Mouse (Mus musculus): ENCODE results near the gene Fgd5. TPM values are rescaled to one million over a fixed set of nuclear protein-coding genes. Genes with fewer than 3 reads are reported as not detected.
A peak's percentile ranks its signal among the peaks of the same experiment; 100 is the strongest.

The Fgd5 gene
- polyA plus RNA-seq, 1 experiment, result not detected

- H3K36me3 ChIP-seq (ENCODE audit: control insufficient read depth, insufficient read depth), result no peaks in the 10 kb centered on the region
- no peak overlapping the region for H3ac ChIP-seq (ENCODE audit: control insufficient read depth, insufficient read length)
- no peak overlapping the region for H3K4me2 ChIP-seq (ENCODE audit: low read depth)
- no peaks in the 10 kb centered on the region for H3K79me2 ChIP-seq (ENCODE audit: control insufficient read depth, insufficient read depth)
- TF ChIP-seq USF1 (IDR thresholded peaks at IDR 0.05; ENCODE audit: low read depth) (no peak), TCF3 (IDR thresholded peaks at IDR 0.05; ENCODE audit: insufficient read length, low read depth) (no peak), MYOD1 (IDR thresholded peaks at IDR 0.05; ENCODE audit: control insufficient read depth in 1 of 3, insufficient read length in 2 of 3, low read depth in 2 of 3) (no peak), TCF12 (IDR thresholded peaks at IDR 0.05; ENCODE audit: insufficient read depth, poor library complexity, severe bottlenecking) (no peak), POLR2AphosphoS2 (IDR thresholded peaks at IDR 0.05; ENCODE audit: insufficient read length, low read depth) (no peak), CEBPB (IDR thresholded peaks at IDR 0.05; ENCODE audit: insufficient read depth, poor library complexity, severe bottlenecking) (no peak), SRF (IDR thresholded peaks at IDR 0.05; ENCODE audit: control insufficient read depth, insufficient read length, low read depth) (no peak), MYOG (IDR thresholded peaks at IDR 0.05; ENCODE audit: control insufficient read depth in 1 of 3, insufficient read depth in 1 of 3, insufficient read length in 2 of 3, low read depth in 2 of 3) (no peak)
- peaks cover 56% of the 10 kb centered on the region for H3K27me3 ChIP-seq (ENCODE audit: control insufficient read depth, insufficient read depth, insufficient read length)
- no peak overlapping the region for H3K4me3 ChIP-seq
Measured at GRCm38 (mm10) chr6:92013035-92013434, 34.4 kb downstream of the Fgd5 start.

- Histone ChIP-seq H3K27me3 (ENCODE audit: control insufficient read depth, insufficient read depth, insufficient read length) (peaks cover 54% of the 10 kb centered on the region), H3K79me2 (ENCODE audit: control insufficient read depth, insufficient read depth) (no peaks in the 10 kb centered on the region), H3K36me3 (ENCODE audit: control insufficient read depth, insufficient read depth) (no peaks in the 10 kb centered on the region), H3K4me2 (ENCODE audit: low read depth) (no peak overlapping the region), H3K4me3 (no peak overlapping the region), H3ac (ENCODE audit: control insufficient read depth, insufficient read length) (no peak overlapping the region)
- TF ChIP-seq MAX (IDR thresholded peaks at IDR 0.05; ENCODE audit: low read depth) (no peak), POLR2A (IDR thresholded peaks at IDR 0.05; ENCODE audit: insufficient read length, low read depth) (no peak), TCF12 (IDR thresholded peaks at IDR 0.05; ENCODE audit: insufficient read depth, poor library complexity, severe bottlenecking) (no peak), USF1 (IDR thresholded peaks at IDR 0.05; ENCODE audit: low read depth) (no peak), REST (IDR thresholded peaks at IDR 0.05; ENCODE audit: insufficient read depth, insufficient read length) (no peak), MYOD1 (IDR thresholded peaks at IDR 0.05; ENCODE audit: control insufficient read depth in 1 of 3, insufficient read length in 2 of 3, low read depth in 2 of 3) (no peak), E2F4 (IDR thresholded peaks at IDR 0.05; ENCODE audit: insufficient read depth) (no peak), TCF3 (IDR thresholded peaks at IDR 0.05; ENCODE audit: insufficient read length, low read depth) (no peak)
Measured at GRCm38 (mm10) chr6:92013620-92014019, 34.9 kb downstream of the Fgd5 start.

- H3K36me3 ChIP-seq (ENCODE audit: control insufficient read depth, insufficient read depth), result no peaks in the 10 kb centered on the region
- H3K4me3 ChIP-seq, result no peak overlapping the region
- TF ChIP-seq MYOD1 (IDR thresholded peaks at IDR 0.05; ENCODE audit: control insufficient read depth in 1 of 3, insufficient read length in 2 of 3, low read depth in 2 of 3), result no peak
- TF ChIP-seq E2F4 (IDR thresholded peaks at IDR 0.05; ENCODE audit: insufficient read depth), result no peak
- no peak for TF ChIP-seq POLR2AphosphoS2 (IDR thresholded peaks at IDR 0.05; ENCODE audit: insufficient read length, low read depth)
- no peak for TF ChIP-seq MYOG (IDR thresholded peaks at IDR 0.05; ENCODE audit: control insufficient read depth in 1 of 3, insufficient read depth in 1 of 3, insufficient read length in 2 of 3, low read depth in 2 of 3)
- TF ChIP-seq TCF3 (IDR thresholded peaks at IDR 0.05; ENCODE audit: insufficient read length, low read depth), result no peak
- no peak for TF ChIP-seq USF1 (IDR thresholded peaks at IDR 0.05; ENCODE audit: low read depth)
- no peak for TF ChIP-seq CEBPB (IDR thresholded peaks at IDR 0.05; ENCODE audit: insufficient read depth, poor library complexity, severe bottlenecking)
- no peak for TF ChIP-seq SRF (IDR thresholded peaks at IDR 0.05; ENCODE audit: control insufficient read depth, insufficient read length, low read depth)
- no peak for TF ChIP-seq TCF12 (IDR thresholded peaks at IDR 0.05; ENCODE audit: insufficient read depth, poor library complexity, severe bottlenecking)
- TF ChIP-seq REST (IDR thresholded peaks at IDR 0.05; ENCODE audit: insufficient read depth, insufficient read length), result no peak
- TF ChIP-seq POLR2A (IDR thresholded peaks at IDR 0.05; ENCODE audit: insufficient read length, low read depth), result no peak
- TF ChIP-seq MAX (IDR thresholded peaks at IDR 0.05; ENCODE audit: low read depth), result no peak
- H3K4me2 ChIP-seq (ENCODE audit: low read depth), result no peak overlapping the region
- H3ac ChIP-seq (ENCODE audit: control insufficient read depth, insufficient read length), result no peak overlapping the region
- no peaks in the 10 kb centered on the region for H3K79me2 ChIP-seq (ENCODE audit: control insufficient read depth, insufficient read depth)
- peaks cover 47% of the 10 kb centered on the region for H3K27me3 ChIP-seq (ENCODE audit: control insufficient read depth, insufficient read depth, insufficient read length)
Measured at GRCm38 (mm10) chr6:92014936-92015335, 36.3 kb downstream of the Fgd5 start.

- TF ChIP-seq REST (IDR thresholded peaks at IDR 0.05; ENCODE audit: insufficient read depth, insufficient read length) (no peak), MAX (IDR thresholded peaks at IDR 0.05; ENCODE audit: low read depth) (no peak), MYOD1 (IDR thresholded peaks at IDR 0.05; ENCODE audit: control insufficient read depth in 1 of 3, insufficient read length in 2 of 3, low read depth in 2 of 3) (no peak), SRF (IDR thresholded peaks at IDR 0.05; ENCODE audit: control insufficient read depth, insufficient read length, low read depth) (no peak), POLR2A (IDR thresholded peaks at IDR 0.05; ENCODE audit: insufficient read length, low read depth) (no peak), POLR2AphosphoS2 (IDR thresholded peaks at IDR 0.05; ENCODE audit: insufficient read length, low read depth) (no peak), MYOG (IDR thresholded peaks at IDR 0.05; ENCODE audit: control insufficient read depth in 1 of 3, insufficient read depth in 1 of 3, insufficient read length in 2 of 3, low read depth in 2 of 3) (no peak), TCF3 (IDR thresholded peaks at IDR 0.05; ENCODE audit: insufficient read length, low read depth) (no peak), USF1 (IDR thresholded peaks at IDR 0.05; ENCODE audit: low read depth) (no peak), CEBPB (IDR thresholded peaks at IDR 0.05; ENCODE audit: insufficient read depth, poor library complexity, severe bottlenecking) (no peak), E2F4 (IDR thresholded peaks at IDR 0.05; ENCODE audit: insufficient read depth) (no peak), TCF12 (IDR thresholded peaks at IDR 0.05; ENCODE audit: insufficient read depth, poor library complexity, severe bottlenecking) (no peak)
- H3K4me3 ChIP-seq, result no peak overlapping the region
- no peaks in the 10 kb centered on the region for H3K79me2 ChIP-seq (ENCODE audit: control insufficient read depth, insufficient read depth)
- H3ac ChIP-seq (ENCODE audit: control insufficient read depth, insufficient read length), result no peak overlapping the region
- no peaks in the 10 kb centered on the region for H3K36me3 ChIP-seq (ENCODE audit: control insufficient read depth, insufficient read depth)
- peaks cover 44% of the 10 kb centered on the region for H3K27me3 ChIP-seq (ENCODE audit: control insufficient read depth, insufficient read depth, insufficient read length)
- H3K4me2 ChIP-seq (ENCODE audit: low read depth), result no peak overlapping the region
Measured at GRCm38 (mm10) chr6:92015848-92016247, 37.2 kb downstream of the Fgd5 start.

GRCm38 (mm10) chr6:92016738-92017137 lies 38.1 kb downstream of the Fgd5 start:
- peaks cover 48% of the 10 kb centered on the region for H3K27me3 ChIP-seq (ENCODE audit: control insufficient read depth, insufficient read depth, insufficient read length)
- H3K4me3 ChIP-seq, result no peak overlapping the region
- no peaks in the 10 kb centered on the region for H3K79me2 ChIP-seq (ENCODE audit: control insufficient read depth, insufficient read depth)
- no peak overlapping the region for H3ac ChIP-seq (ENCODE audit: control insufficient read depth, insufficient read length)
- no peaks in the 10 kb centered on the region for H3K36me3 ChIP-seq (ENCODE audit: control insufficient read depth, insufficient read depth)
- no peak for TF ChIP-seq SRF (IDR thresholded peaks at IDR 0.05; ENCODE audit: control insufficient read depth, insufficient read length, low read depth)
- TF ChIP-seq MYOG (IDR thresholded peaks at IDR 0.05; ENCODE audit: control insufficient read depth in 1 of 3, insufficient read depth in 1 of 3, insufficient read length in 2 of 3, low read depth in 2 of 3), result peak in 1 of 3 experiments; percentile 12
- no peak overlapping the region for H3K4me2 ChIP-seq (ENCODE audit: low read depth)
